Mouse (Mus musculus) thymus, adult 2 months (tissue): Measurements from ENCODE around the gene Coq5.

ENCODE experiments used
- CTCF ChIP-seq: fragments of 200-500 bp; IDR thresholded peaks from 2 replicates; pipeline ENCODE4 v1.5.1; 2012; ENCODE audit warnings: mild to moderate bottlenecking, control low read depth, low read length, moderate library complexity, borderline replicate concordance; ENCODE audit not compliant: control insufficient read depth, poor library complexity, insufficient read depth; ENCODE audit errors: extremely low read depth
- POLR2A ChIP-seq: fragments of 200-500 bp; IDR thresholded peaks from 2 replicates; pipeline ENCODE4 v1.6.1; 2012; ENCODE audit warnings: mild to moderate bottlenecking, low read length, control low read depth, moderate library complexity; ENCODE audit not compliant: control insufficient read depth, poor library complexity, insufficient read depth; ENCODE audit errors: extremely low read depth

GRCm38 (mm10) chr5:115278053-115278452 lies 1.4 kb upstream of the Coq5 start:
- TF ChIP-seq CTCF: no peak
- no peak for TF ChIP-seq POLR2A
